In the genomic region with DNA sequence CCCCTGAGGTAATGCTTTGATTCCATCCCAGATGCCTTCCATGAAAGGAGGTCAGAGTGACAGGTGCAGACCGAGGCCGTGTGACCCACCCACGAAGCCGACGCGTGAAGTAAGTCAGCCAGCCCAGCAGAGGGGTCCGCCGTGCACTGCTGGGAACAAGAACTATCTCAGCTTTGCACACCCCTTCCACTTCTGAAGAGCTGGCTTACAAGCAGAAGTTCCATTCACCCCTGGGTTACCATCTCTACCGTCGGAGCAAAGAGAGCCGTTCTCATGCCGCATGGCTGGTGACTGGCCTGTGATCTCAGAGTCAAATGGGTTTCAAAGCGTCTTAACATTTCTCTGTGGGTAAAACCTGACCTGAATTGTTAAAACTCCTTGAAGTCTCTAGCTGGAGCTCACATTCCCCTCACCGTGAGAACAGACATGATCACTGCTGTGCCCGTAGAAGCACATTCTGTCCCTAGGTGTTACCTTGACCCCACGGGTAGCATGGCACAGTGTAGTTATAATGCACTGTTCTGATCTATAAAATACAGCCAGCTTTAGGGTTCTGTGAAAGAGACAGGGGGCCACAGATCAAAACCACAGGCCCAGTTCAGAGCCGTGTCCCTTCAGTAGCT, we compare ENCODE assay signal across 24 mouse cellular contexts.
DNase-seq lines count a peak whose midpoint lies in the region; ATAC-seq and TF ChIP-seq lines count a peak whose summit lies in the region.
"Had no signal": no experiment of that assay in that cellular context is flagged by ENCODE, and none has a peak within 500 bp of the region (broad histone marks: within the 10 kb centered on the region; RNA-seq: fewer than 3 reads in every experiment).

No protein-coding gene starts in this region.

- intact Hi-C loops in heart, postnatal 36 days (cut with DNase I) = no loop called here

- H3K9me3 ChIP-seq in heart, postnatal 0 days (replicated peaks; ENCODE audit: control insufficient read depth, low read length) = no peaks in the 10 kb centered on the region
- H3K9me3 ChIP-seq: hindbrain, embryonic 10.5 days; neural tube, embryonic 13.5 days; stomach, embryonic 15.5 days had no signal

- no peak for ATAC-seq in heart, postnatal 0 days (ENCODE audit: insufficient read depth, low read depth)

- 88% methylated on average over 17 of the region's 17 CpGs for WGBS in heart, postnatal 0 days

- TF ChIP-seq CTCF in heart, postnatal 0 days (IDR thresholded peaks at IDR 0.05; ENCODE audit: low read depth) = no peak

- no peaks in the 10 kb centered on the region for H3K27me3 ChIP-seq in heart, postnatal 0 days (ENCODE audit: control insufficient read depth, insufficient read depth, low read length)
- H3K27me3 ChIP-seq: megakaryocyte, embryonic 14.5 days; neural tube, embryonic 13.5 days; stomach, embryonic 15.5 days had no signal

- no peaks in the 10 kb centered on the region for H3K4me1 ChIP-seq in heart, postnatal 0 days (ENCODE audit: control insufficient read depth, insufficient read depth)
- H3K4me1 ChIP-seq: megakaryocyte, embryonic 14.5 days; stomach, embryonic 15.5 days had no signal

- no peak overlapping the region for H3K9ac ChIP-seq in heart, postnatal 0 days (replicated peaks; ENCODE audit: low read depth, low read length)
- H3K9ac ChIP-seq: neural tube, embryonic 13.5 days; stomach, embryonic 15.5 days had no signal

- H3K36me3 ChIP-seq in heart, postnatal 0 days (replicated peaks; ENCODE audit: control insufficient read depth, insufficient read depth, low read length) = no peaks in the 10 kb centered on the region
- H3K36me3 ChIP-seq: hindbrain, embryonic 10.5 days; neural tube, embryonic 13.5 days; stomach, embryonic 15.5 days had no signal

- H3K4me3 ChIP-seq in heart, postnatal 0 days (ENCODE audit: low read depth, low read length) = no peak overlapping the region
- H3K4me3 ChIP-seq: gastrocnemius, adult 2 months; hindbrain, embryonic 10.5 days; left cerebral cortex, adult 2 months; megakaryocyte, embryonic 14.5 days; neural tube, embryonic 13.5 days; stomach, embryonic 15.5 days had no signal

- TF ChIP-seq EP300 in heart, postnatal 0 days (IDR thresholded peaks at IDR 0.05; ENCODE audit: low read depth) = no peak

- no peak for DNase-seq in heart, postnatal 0 days (ENCODE audit: low spot score)
- no peak for DNase-seq in heart, postnatal 36 days
- DNase-seq in T-cell, adult 2 months (ENCODE audit: low spot score) = peak; percentile 70
- peak; percentile 43 for DNase-seq in retina, postnatal 1 day
- DNase-seq in thymus, postnatal 36 days = peak; percentile 79 to 91
- no peak for DNase-seq in cerebellum, adult 8-10 months
- no peak for DNase-seq in lung, postnatal 36 days
- DNase-seq in Muller cell, postnatal 12 days (ENCODE audit: inconsistent ontology term) = no peak
- DNase-seq: adrenal gland, postnatal 14 days; cerebellum, postnatal 36 days; gastrocnemius, adult 2 months; heart, adult 18-20 months; kidney, adult 8-10 months; kidney, postnatal 14 days; layer of hippocampus, adult 9-11 months; lung, adult 18-20 months; lung, postnatal 14 days; right cerebral cortex, postnatal 14 days had no signal

- H3K4me2 ChIP-seq in heart, postnatal 0 days (ENCODE audit: low read depth, low read length) = no peak overlapping the region
- H3K4me2 ChIP-seq: liver, embryonic 11.5 days; neural tube, embryonic 13.5 days; stomach, embryonic 15.5 days had no signal

- peak overlapping the region; percentile 53; the same call in 1 of the 2 replicates for H3K27ac ChIP-seq in heart, postnatal 0 days (ENCODE audit: low read depth)
- H3K27ac ChIP-seq: gastrocnemius, adult 2 months; left cerebral cortex, adult 2 months; neural tube, embryonic 13.5 days; stomach, embryonic 15.5 days had no signal

Comparison
In these comparisons a context has a peak if more than half of its experiments do, and no peak if none do; other contexts are left out.
1. DNase-seq: peak in T-cell, adult 2 months (single experiment), retina, postnatal 1 day (single experiment) and thymus, postnatal 36 days (2 of 2); none in heart, postnatal 0 days (single experiment), heart, postnatal 36 days (0 of 2), cerebellum, adult 8-10 months (single experiment), lung, postnatal 36 days (single experiment) and Muller cell, postnatal 12 days (single experiment).